ENCODE assay signal across 27 mouse cellular contexts in the genomic region with DNA sequence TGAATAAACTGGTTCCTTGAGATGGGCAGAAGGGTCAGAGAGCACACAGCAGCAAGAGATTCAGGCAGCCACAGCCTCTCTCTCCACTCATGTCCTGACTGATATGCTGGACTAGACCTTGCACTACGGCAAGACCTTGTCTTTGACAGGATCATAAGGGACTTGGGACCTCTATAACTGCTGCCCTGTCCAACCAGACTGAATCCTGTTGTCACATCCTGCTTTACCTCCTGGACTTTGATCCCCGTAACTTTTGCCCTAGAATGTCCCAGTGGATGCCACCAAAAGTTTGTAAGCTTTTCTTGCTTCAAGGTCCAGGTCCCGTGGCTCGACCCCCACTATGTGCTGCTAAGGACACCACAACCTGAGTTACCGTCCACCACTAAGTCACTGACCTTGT. TPM values are rescaled to one million over a fixed set of nuclear protein-coding genes. Genes with fewer than 3 reads are reported as not detected.
"Had no signal": no experiment of that assay in that cellular context is flagged by ENCODE, and none has a peak within 500 bp of the region (broad histone marks: within the 10 kb centered on the region; RNA-seq: fewer than 3 reads in every experiment).

No protein-coding gene starts in this region.

- ATAC-seq: lung, postnatal 0 days; midbrain, embryonic 13.5 days; midbrain, embryonic 15.5 days had no signal

- H3K4me2 ChIP-seq: lung, embryonic 15.5 days; midbrain, embryonic 11.5 days; midbrain, embryonic 13.5 days; midbrain, embryonic 15.5 days; neural tube, embryonic 12.5 days had no signal

- H3K4me3 ChIP-seq: lung, embryonic 15.5 days; megakaryocyte, embryonic 14.5 days; midbrain, embryonic 13.5 days; midbrain, embryonic 15.5 days; neural tube, embryonic 12.5 days had no signal

- H3K4me1 ChIP-seq: lung, embryonic 15.5 days; megakaryocyte, embryonic 14.5 days; midbrain, embryonic 15.5 days; neural tube, embryonic 12.5 days had no signal

- DNase-seq: lung, adult 2 months; lung, postnatal 14 days; lung, postnatal 36 days; retina, postnatal 1 day; right cerebral cortex, adult 18-20 months; right cerebral cortex, postnatal 25 days; right cerebral cortex, postnatal 4 days; spleen, adult 18-20 months; thymus, adult 18-20 months; thymus, postnatal 14 days; thymus, postnatal 36 days had no signal

- H3K36me3 ChIP-seq: lung, embryonic 15.5 days; midbrain, embryonic 13.5 days; midbrain, embryonic 15.5 days; neural tube, embryonic 12.5 days had no signal

- H3K27me3 ChIP-seq: lung, embryonic 15.5 days; megakaryocyte, embryonic 14.5 days; midbrain, embryonic 13.5 days; midbrain, embryonic 15.5 days; neural tube, embryonic 12.5 days had no signal

- H3K9me3 ChIP-seq: lung, embryonic 15.5 days; megakaryocyte, embryonic 14.5 days; midbrain, embryonic 13.5 days; midbrain, embryonic 15.5 days; neural tube, embryonic 12.5 days had no signal

- H3K9ac ChIP-seq: lung, embryonic 15.5 days; midbrain, embryonic 13.5 days; midbrain, embryonic 15.5 days; neural tube, embryonic 12.5 days had no signal

- H3K27ac ChIP-seq: lung, embryonic 15.5 days; macrophage; midbrain, embryonic 13.5 days; midbrain, embryonic 15.5 days; neural tube, embryonic 12.5 days had no signal

RNA-seq across cellular contexts. Expression of a gene that starts 20.6 kb away (rescaled TPM):
- total RNA-seq: megakaryocyte progenitor cell, adult 5-6 weeks; midbrain, postnatal 0 days; monocyte, adult 5-6 weeks; neutrophil, adult 5-6 weeks had no signal
- polyA plus RNA-seq: lung, adult 2 months; lung, embryonic 15.5 days; lung, postnatal 0 days; macrophage; midbrain, embryonic 11.5 days; midbrain, embryonic 13.5 days; midbrain, embryonic 15.5 days; midbrain, postnatal 0 days; neural tube, embryonic 12.5 days; neural tube, embryonic 14.5 days; small intestine, adult 2 months; stomach, embryonic 14.5 days; stomach, embryonic 16.5 days had no signal
